In genomic region chr11:120993586-120993985, GRCm38 (mm10) we compare ENCODE assay signal across 33 mouse cellular contexts. TPM values are rescaled to one million over a fixed set of nuclear protein-coding genes. Genes with fewer than 3 reads are reported as not detected.
DNase-seq lines count a peak whose midpoint lies in the region; ATAC-seq and TF ChIP-seq lines count a peak whose summit lies in the region.
"Had no signal": no experiment of that assay in that cellular context is flagged by ENCODE, and none has a peak within 500 bp of the region (broad histone marks: within the 10 kb centered on the region; RNA-seq: fewer than 3 reads in every experiment).

No protein-coding gene starts in this region.

- H3K36me3 ChIP-seq in kidney, embryonic 15.5 days: no peaks in the 10 kb centered on the region
- H3K36me3 ChIP-seq in midbrain, embryonic 14.5 days (ENCODE audit: control insufficient read depth, insufficient read depth, low read length): no peaks in the 10 kb centered on the region
- no peaks in the 10 kb centered on the region for H3K36me3 ChIP-seq in midbrain, embryonic 11.5 days (ENCODE audit: control insufficient read depth, insufficient read depth, low read length)
- no peaks in the 10 kb centered on the region for H3K36me3 ChIP-seq in liver, postnatal 0 days (replicated peaks; ENCODE audit: insufficient read depth, low read length)
- H3K36me3 ChIP-seq: intestine, embryonic 15.5 days; limb, embryonic 15.5 days; lung, embryonic 15.5 days; midbrain, embryonic 13.5 days had no signal

- no peak overlapping the region for H3K4me2 ChIP-seq in kidney, embryonic 15.5 days
- H3K4me2 ChIP-seq in midbrain, embryonic 14.5 days (ENCODE audit: low read length): no peak overlapping the region
- H3K4me2 ChIP-seq in midbrain, embryonic 11.5 days: no peak overlapping the region
- no peak overlapping the region for H3K4me2 ChIP-seq in liver, postnatal 0 days (ENCODE audit: low read depth, low read length)
- H3K4me2 ChIP-seq: embryonic facial prominence, embryonic 12.5 days; limb, embryonic 15.5 days; liver, embryonic 15.5 days; lung, embryonic 15.5 days; midbrain, embryonic 13.5 days had no signal

- peaks cover 21% of the 10 kb centered on the region for H3K4me1 ChIP-seq in kidney, embryonic 15.5 days
- peaks cover 28% of the 10 kb centered on the region for H3K4me1 ChIP-seq in midbrain, embryonic 14.5 days (ENCODE audit: control insufficient read depth, insufficient read depth, low read length)
- H3K4me1 ChIP-seq in midbrain, embryonic 11.5 days (ENCODE audit: control insufficient read depth, insufficient read depth, low read length): peaks cover 18% of the 10 kb centered on the region
- H3K4me1 ChIP-seq in liver, postnatal 0 days (ENCODE audit: insufficient read depth): peaks cover 47% of the 10 kb centered on the region

- 89% methylated on average over 5 of the region's 5 CpGs for WGBS in kidney, embryonic 15.5 days
- WGBS in midbrain, embryonic 14.5 days: 78% methylated on average over 5 of the region's 5 CpGs
- WGBS in midbrain, embryonic 11.5 days: 87% methylated on average over 5 of the region's 5 CpGs
- WGBS in liver, postnatal 0 days (ENCODE audit: insufficient replicate concordance): 81% methylated on average over 5 of the region's 5 CpGs

- no peak for DNase-seq in gastrocnemius, adult 2 months
- no peak for DNase-seq in gastrocnemius, postnatal 25 days
- peak; percentile 24 for DNase-seq in kidney, postnatal 10 days
- DNase-seq in midbrain, embryonic 14.5 days: peak; percentile 39
- DNase-seq in midbrain, embryonic 11.5 days (ENCODE audit: low spot score, missing footprints): no peak
- no peak for DNase-seq in liver, postnatal 0 days
- DNase-seq: adrenal gland, postnatal 25 days; B cell, adult 2 months; cerebellum, adult 2 months; embryo, embryonic 11 days; gastrocnemius, postnatal 14 days; heart, adult 11 months; heart, postnatal 4 days; kidney, adult 9 months; kidney, postnatal 4 days; lung, postnatal 4 days; thymus, postnatal 4 days had no signal

- intact Hi-C loops in gastrocnemius, adult 2 months (cut with DNase I): no loop called here

- H3K27me3 ChIP-seq in kidney, embryonic 15.5 days: no peaks in the 10 kb centered on the region
- no peaks in the 10 kb centered on the region for H3K27me3 ChIP-seq in midbrain, embryonic 14.5 days (ENCODE audit: control insufficient read depth, insufficient read depth, low read length)
- H3K27me3 ChIP-seq in midbrain, embryonic 11.5 days (ENCODE audit: control insufficient read depth, insufficient read depth, low read length): no peaks in the 10 kb centered on the region
- no peaks in the 10 kb centered on the region for H3K27me3 ChIP-seq in liver, postnatal 0 days (ENCODE audit: insufficient read depth, low read length)
- H3K27me3 ChIP-seq: embryonic facial prominence, embryonic 12.5 days; intestine, embryonic 15.5 days; limb, embryonic 15.5 days; liver, embryonic 15.5 days; lung, embryonic 15.5 days; megakaryocyte, embryonic 14.5 days; midbrain, embryonic 13.5 days had no signal

- no peak for TF ChIP-seq EP300 in liver, postnatal 0 days (IDR thresholded peaks at IDR 0.05; ENCODE audit: low read depth)

- no peak for ATAC-seq in kidney, embryonic 15.5 days (replicated peaks; ENCODE audit: low FRiP score)
- ATAC-seq in midbrain, embryonic 14.5 days (ENCODE audit: low FRiP score, low TSS enrichment): no peak
- ATAC-seq in midbrain, embryonic 11.5 days (ENCODE audit: low FRiP score): no peak
- ATAC-seq in liver, postnatal 0 days: no peak
- ATAC-seq: hindbrain, embryonic 16.5 days; intestine, embryonic 15.5 days; midbrain, embryonic 13.5 days had no signal

- peak overlapping the region; percentile 100 for H3K27ac ChIP-seq in gastrocnemius, adult 2 months
- no peak overlapping the region for H3K27ac ChIP-seq in kidney, embryonic 15.5 days
- H3K27ac ChIP-seq in midbrain, embryonic 14.5 days (replicated peaks; ENCODE audit: low read depth, low read length): no peak overlapping the region
- H3K27ac ChIP-seq in midbrain, embryonic 11.5 days (ENCODE audit: low read depth, low read length): no peak overlapping the region
- H3K27ac ChIP-seq in liver, postnatal 0 days (ENCODE audit: low read depth): no peak overlapping the region
- H3K27ac ChIP-seq: embryonic facial prominence, embryonic 12.5 days; heart, embryonic 10.5 days; limb, embryonic 10.5 days; limb, embryonic 15.5 days; liver, embryonic 15.5 days; lung, embryonic 15.5 days; midbrain, embryonic 13.5 days; stomach, postnatal 0 days had no signal

- H3K9me3 ChIP-seq in kidney, embryonic 15.5 days (replicated peaks): no peaks in the 10 kb centered on the region
- no peaks in the 10 kb centered on the region for H3K9me3 ChIP-seq in midbrain, embryonic 14.5 days (ENCODE audit: control insufficient read depth, low read length)
- H3K9me3 ChIP-seq in midbrain, embryonic 11.5 days (ENCODE audit: control insufficient read depth, low read length): no peaks in the 10 kb centered on the region
- no peaks in the 10 kb centered on the region for H3K9me3 ChIP-seq in liver, postnatal 0 days (ENCODE audit: low read length)
- H3K9me3 ChIP-seq: embryonic facial prominence, embryonic 12.5 days; heart, embryonic 10.5 days; intestine, embryonic 15.5 days; limb, embryonic 10.5 days; limb, embryonic 15.5 days; liver, embryonic 15.5 days; lung, embryonic 15.5 days; megakaryocyte, embryonic 14.5 days; midbrain, embryonic 13.5 days had no signal

- H3K4me3 ChIP-seq in gastrocnemius, adult 2 months: peak overlapping the region; percentile 94
- no peak overlapping the region for H3K4me3 ChIP-seq in kidney, embryonic 15.5 days (replicated peaks)
- no peak overlapping the region for H3K4me3 ChIP-seq in midbrain, embryonic 14.5 days (replicated peaks; ENCODE audit: low read depth, low read length)
- no peak overlapping the region for H3K4me3 ChIP-seq in midbrain, embryonic 11.5 days (ENCODE audit: low read depth, low read length)
- no peak overlapping the region for H3K4me3 ChIP-seq in liver, postnatal 0 days (ENCODE audit: low read depth, low read length)
- H3K4me3 ChIP-seq: embryonic facial prominence, embryonic 12.5 days; heart, embryonic 10.5 days; intestine, embryonic 15.5 days; limb, embryonic 10.5 days; limb, embryonic 15.5 days; liver, embryonic 15.5 days; lung, embryonic 15.5 days; megakaryocyte, embryonic 14.5 days; midbrain, embryonic 13.5 days had no signal

- no peak overlapping the region for H3K9ac ChIP-seq in kidney, embryonic 15.5 days
- H3K9ac ChIP-seq in midbrain, embryonic 14.5 days (replicated peaks; ENCODE audit: low read length): no peak overlapping the region
- H3K9ac ChIP-seq in midbrain, embryonic 11.5 days (ENCODE audit: low read length): no peak overlapping the region
- H3K9ac ChIP-seq in liver, postnatal 0 days (replicated peaks): no peak overlapping the region
- H3K9ac ChIP-seq: embryonic facial prominence, embryonic 12.5 days; intestine, embryonic 15.5 days; limb, embryonic 15.5 days; liver, embryonic 15.5 days; lung, embryonic 15.5 days; midbrain, embryonic 13.5 days had no signal

- no peak for TF ChIP-seq CTCF in gastrocnemius, adult 2 months (IDR thresholded peaks at IDR 0.05)
- TF ChIP-seq CTCF in liver, postnatal 0 days (IDR thresholded peaks at IDR 0.05; ENCODE audit: low read depth): no peak

RNA-seq across cellular contexts. Expression of gene Csnk1d, which starts 2.5 kb away (rescaled TPM):
- total RNA-seq in gastrocnemius, adult 2 months (2021): 10 to 100 TPM; 50.0 to 53.7 TPM
- total RNA-seq in gastrocnemius, postnatal 25 days (2021): 10 to 100 TPM; 45.8 to 52.6 TPM
- 129 and 140 TPM in 2 replicates for polyA plus RNA-seq in kidney, embryonic 15.5 days (2015; fragmentation: Nextera tagmentation; extraction: Ambion mirVana)
- polyA plus RNA-seq in midbrain, embryonic 14.5 days (2014; fragmentation: Nextera tagmentation; extraction: Ambion mirVana): 81.5 and 85.8 TPM in 2 replicates
- 60.9 and 71.3 TPM in 2 replicates for polyA plus RNA-seq in midbrain, embryonic 11.5 days (2014; fragmentation: Nextera tagmentation; extraction: Ambion mirVana)
- polyA plus RNA-seq in liver, postnatal 0 days (2015; fragmentation: Nextera tagmentation; extraction: Ambion mirVana): 29.9 and 30.0 TPM in 2 replicates

RNA-seq across cellular contexts. Expression of gene Slc16a3, which starts 45.3 kb away (rescaled TPM):
- total RNA-seq in gastrocnemius, adult 2 months (2021): 100 to 1,000 TPM; 295 to 479 TPM
- 100 to 1,000 TPM; 313 to 418 TPM for total RNA-seq in gastrocnemius, postnatal 25 days (2021)
- 54.0 and 66.0 TPM in 2 replicates for polyA plus RNA-seq in kidney, embryonic 15.5 days (2015; fragmentation: Nextera tagmentation; extraction: Ambion mirVana)
- 3.4 and 4.8 TPM in 2 replicates for polyA plus RNA-seq in midbrain, embryonic 14.5 days (2014; fragmentation: Nextera tagmentation; extraction: Ambion mirVana)
- polyA plus RNA-seq in midbrain, embryonic 11.5 days (2014; fragmentation: Nextera tagmentation; extraction: Ambion mirVana): 24.1 and 30.4 TPM in 2 replicates
- polyA plus RNA-seq in liver, postnatal 0 days (2015; fragmentation: Nextera tagmentation; extraction: Ambion mirVana): 9.9 and 13.9 TPM in 2 replicates

RNA-seq across cellular contexts. Expression of gene Cd7, which starts 45.6 kb away (rescaled TPM):
- not detected for total RNA-seq in gastrocnemius, adult 2 months (2021)
- not detected for total RNA-seq in gastrocnemius, postnatal 25 days (2021)
- polyA plus RNA-seq in kidney, embryonic 15.5 days (2015; fragmentation: Nextera tagmentation; extraction: Ambion mirVana): 0.28 and 0.31 TPM in 2 replicates
- polyA plus RNA-seq in midbrain, embryonic 14.5 days (2014; fragmentation: Nextera tagmentation; extraction: Ambion mirVana): not detected in 2 replicates
- polyA plus RNA-seq in midbrain, embryonic 11.5 days (2014; fragmentation: Nextera tagmentation; extraction: Ambion mirVana): not detected in 2 replicates
- polyA plus RNA-seq in liver, postnatal 0 days (2015; fragmentation: Nextera tagmentation; extraction: Ambion mirVana): 3.2 and 3.3 TPM in 2 replicates
- total RNA-seq: adrenal gland, postnatal 25 days; gastrocnemius, postnatal 14 days; layer of hippocampus, adult 8-10 months; layer of hippocampus, postnatal 25 days had no signal
- polyA plus RNA-seq: heart, embryonic 10.5 days; heart, postnatal 0 days; hindbrain, embryonic 16.5 days; limb, embryonic 10.5 days; neural tube, embryonic 11.5 days had no signal

Comparison
In these comparisons a context has a peak if more than half of its experiments do, and no peak if none do; other contexts are left out.
1. DNase-seq: peak in kidney, postnatal 10 days (single experiment) and midbrain, embryonic 14.5 days (single experiment); none in gastrocnemius, adult 2 months (single experiment), gastrocnemius, postnatal 25 days (single experiment), midbrain, embryonic 11.5 days (single experiment) and liver, postnatal 0 days (single experiment).